Mouse (Mus musculus): ENCODE measurements around the gene Lgi1. TPM values are rescaled to one million over a fixed set of nuclear protein-coding genes. Genes with fewer than 3 reads are reported as not detected.

Gene Lgi1
- polyA plus RNA-seq, 3 experiments from 2014 or later = 0.30 TPM; not detected in 2

DNA sequence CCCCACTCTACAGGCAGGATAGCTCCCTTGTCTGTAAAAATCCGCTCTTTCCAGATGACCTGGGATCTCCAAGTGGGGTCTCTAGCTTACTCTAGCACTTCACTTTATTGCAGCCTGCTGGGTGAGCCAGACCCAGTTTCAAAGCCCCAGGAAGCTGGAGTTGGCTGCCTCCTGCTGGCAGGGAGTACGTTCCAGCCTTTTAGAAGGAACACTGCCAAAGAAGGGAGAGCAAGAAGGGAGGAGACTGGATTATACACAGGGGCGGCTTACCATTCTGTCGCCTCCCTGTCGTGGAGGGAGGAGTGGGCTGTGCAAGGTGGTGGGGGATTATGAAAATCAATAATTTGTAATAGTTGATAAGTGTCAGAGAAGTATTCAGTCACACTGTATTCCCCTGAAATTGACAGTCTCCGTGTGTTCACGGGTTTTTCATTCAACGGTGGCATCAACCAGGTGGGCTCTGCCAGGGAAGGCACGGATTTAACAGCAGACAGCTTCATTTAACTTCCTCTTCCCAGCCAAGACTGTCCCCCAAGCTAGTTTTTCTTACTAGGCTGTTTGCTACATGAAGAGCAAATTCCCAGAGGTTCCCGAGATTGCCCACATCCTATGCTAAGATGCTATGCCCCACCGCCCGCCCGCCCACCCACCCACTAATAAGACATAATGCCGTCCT is 369 bp upstream of the Lgi1 start:
- ATAC-seq = no peak

DNA sequence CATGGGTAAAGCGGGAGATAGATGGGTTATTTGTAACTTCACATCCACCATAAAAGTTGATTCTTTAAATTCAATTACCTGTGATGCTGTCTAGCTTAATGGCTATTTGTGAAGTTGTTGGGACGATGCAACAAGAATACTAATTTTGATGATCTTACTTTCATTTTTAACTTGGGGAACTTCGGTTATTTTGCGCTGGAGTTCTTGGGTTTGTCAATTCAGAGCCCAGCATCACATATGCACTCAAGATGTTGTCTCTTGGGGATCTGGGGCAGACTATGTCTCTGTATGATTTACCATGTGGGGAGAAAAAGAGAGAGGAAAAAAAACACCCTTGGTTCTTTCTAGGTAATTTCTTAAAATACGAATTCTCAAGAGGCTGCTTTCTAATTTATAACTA is 1.4 kb downstream of the Lgi1 start:
- ATAC-seq = no peak

DNA sequence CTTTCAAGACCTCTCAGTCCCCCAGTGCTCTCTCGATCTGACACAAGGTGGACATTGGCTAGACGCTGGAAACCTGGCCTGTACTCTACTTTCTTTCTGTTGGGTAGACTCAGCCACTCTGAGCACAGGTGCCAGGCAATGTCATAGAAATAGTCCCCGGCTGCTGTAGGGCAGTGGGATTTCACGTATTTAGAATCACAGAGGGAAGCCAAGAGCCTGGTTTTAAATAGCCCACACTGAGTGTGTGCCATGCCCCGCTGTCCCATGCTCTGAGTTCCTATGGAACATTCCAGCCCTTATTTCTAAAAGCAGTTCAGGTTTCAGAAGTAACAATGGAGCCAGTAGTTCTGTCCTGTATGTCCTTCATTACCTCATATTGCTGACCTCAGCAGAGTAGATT is 3.1 kb downstream of the Lgi1 start:
- ATAC-seq = no peak

DNA sequence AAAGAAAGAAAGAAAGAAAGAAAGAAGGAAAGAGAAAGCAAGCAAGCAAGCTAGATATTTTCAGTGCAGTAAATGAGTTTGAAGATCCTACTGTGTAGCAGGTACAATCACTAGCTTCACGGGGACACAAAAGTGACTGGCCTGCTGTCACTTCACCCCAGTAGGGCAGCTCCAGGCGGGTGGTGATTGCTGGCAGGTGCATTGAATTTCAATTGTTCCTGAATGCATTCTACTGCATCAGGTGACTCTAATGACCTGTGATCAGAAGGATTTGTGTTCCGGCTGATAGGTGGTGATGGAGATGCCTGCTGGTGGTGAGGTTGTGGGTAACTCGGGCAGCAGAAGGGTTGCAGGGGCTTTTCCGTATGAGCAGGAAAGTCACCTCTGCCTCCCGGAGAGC is 6.7 kb downstream of the Lgi1 start:
- no peak for ATAC-seq

DNA sequence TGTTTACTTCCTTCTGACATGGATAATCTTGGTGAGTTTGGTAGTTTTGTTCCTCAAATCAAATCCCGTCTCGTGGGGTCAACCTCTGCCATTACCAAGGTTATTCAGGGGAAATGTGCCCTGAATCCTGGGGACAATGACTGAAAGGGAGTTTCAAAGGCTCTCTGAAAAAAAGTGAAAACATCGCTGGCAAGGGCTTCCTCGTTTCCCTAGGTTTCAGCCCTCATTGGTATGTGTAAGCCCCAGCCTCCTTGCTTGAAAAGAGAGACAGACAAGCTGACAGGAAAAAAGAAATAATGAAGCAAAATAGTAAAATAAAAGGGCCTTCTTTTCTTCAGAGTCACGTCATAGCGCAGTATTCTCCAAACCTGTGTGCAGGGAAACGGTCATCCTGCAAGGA is 9.5 kb downstream of the Lgi1 start:
- ATAC-seq = no peak

DNA sequence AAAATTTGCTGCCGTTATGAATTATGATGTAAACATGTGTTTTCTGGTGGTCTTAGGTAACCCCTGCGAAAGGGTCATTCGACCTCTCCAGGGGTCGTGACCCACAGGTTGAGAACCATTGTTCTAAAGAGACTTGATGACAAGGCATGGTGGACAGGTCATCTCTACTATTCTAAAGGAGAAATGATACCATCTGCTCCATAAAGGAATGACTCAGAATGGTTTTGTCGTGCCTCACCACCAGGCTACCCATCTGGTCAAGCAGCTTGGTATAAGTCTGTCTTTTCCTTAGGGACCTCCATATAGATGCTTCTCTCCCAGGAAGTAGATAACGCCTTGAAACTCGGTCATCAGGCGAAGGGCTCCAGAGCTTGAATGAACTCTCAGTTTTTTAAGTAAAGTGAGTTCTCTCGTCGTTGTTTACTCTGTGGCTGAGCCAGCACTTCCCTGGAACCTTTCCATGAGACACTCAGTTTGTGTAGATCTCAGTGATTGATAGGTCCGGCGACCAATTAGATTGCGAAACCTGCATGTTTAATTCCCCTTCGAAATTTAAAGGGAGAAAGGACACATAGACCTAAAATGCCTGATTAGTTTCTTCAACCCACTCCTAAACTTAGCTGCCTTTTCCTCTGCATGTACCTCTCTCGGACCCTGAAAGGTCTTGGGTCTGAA is 10.5 kb downstream of the Lgi1 start:
- ATAC-seq = no peak

DNA sequence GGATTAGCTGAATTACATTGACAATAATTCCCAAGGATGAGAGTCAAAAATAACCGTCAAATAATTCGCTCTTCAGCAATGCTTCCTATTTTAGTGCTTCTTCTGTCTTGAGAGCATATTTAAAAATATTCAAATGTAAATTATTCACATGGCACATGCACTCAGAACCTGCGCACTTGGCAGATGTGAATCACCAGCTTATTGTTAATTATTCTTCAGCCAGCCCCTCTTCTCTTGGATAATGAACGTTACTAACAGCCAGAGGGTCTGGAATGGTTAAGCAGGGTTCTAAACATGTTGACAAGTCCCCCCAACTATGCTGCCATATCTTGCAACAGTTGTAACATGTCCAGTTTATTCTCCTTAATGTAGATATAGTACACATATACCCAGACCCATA is 11.9 kb downstream of the Lgi1 start:
- ATAC-seq = no peak

DNA sequence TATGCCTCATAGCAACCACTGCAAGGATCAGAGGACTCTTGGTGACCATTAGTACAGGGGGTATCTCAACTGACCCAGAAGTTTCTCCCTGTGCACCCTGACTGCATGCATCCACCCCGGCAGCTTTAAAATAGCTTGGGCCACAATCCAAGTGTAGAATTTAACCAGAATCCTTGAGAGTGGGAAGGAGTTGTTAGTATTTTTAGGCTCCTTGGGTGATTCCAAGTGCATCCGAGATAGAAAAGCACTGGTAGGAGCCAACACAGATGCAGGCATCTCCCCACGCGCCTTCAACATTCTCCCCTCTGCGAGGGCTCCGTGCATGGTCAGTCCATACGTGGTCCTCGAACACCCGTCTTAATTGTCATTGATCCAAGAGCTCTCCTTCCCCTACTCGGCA is 15.9 kb downstream of the Lgi1 start:
- no peak for ATAC-seq

DNA sequence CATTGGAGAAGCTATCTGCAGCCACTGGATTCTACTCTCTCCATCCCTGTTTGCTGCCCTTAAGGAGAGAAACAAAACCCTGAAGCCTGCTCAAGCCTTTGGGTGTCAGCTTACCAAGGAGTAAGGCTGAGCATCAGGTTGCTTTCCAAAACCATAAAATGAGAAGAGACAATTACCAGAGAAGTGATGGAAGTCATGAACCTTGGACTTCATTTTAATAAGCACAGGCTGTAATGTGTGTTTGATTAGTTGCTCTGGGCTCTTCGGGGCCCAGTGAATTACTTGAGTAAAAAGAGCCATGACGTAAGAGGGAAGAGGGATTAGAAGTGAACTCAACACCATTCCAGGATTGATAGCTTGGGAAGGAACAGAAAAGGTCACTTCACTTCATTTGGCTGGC is 18.1 kb downstream of the Lgi1 start:
- no peak for ATAC-seq

DNA sequence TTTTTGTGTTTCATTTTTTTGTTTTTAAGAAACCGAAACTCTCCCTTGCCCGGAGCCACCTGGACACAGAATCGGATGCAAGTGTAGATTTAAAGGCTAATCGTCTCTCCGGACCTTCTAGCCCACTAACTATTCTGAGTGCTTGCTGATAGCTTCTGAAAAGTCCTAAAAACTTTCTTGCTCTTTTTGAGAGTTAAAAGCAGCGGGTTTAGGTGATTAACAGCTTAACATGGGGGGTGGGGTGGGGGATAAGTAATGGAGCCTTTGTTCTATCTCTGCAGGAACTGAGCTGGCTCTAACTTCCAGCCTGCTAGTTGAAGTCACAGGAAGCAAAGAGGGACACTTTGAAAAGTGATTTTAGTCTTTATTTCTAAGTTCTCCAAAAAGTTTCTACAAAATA is 24.2 kb downstream of the Lgi1 start:
- ATAC-seq = no peak

DNA sequence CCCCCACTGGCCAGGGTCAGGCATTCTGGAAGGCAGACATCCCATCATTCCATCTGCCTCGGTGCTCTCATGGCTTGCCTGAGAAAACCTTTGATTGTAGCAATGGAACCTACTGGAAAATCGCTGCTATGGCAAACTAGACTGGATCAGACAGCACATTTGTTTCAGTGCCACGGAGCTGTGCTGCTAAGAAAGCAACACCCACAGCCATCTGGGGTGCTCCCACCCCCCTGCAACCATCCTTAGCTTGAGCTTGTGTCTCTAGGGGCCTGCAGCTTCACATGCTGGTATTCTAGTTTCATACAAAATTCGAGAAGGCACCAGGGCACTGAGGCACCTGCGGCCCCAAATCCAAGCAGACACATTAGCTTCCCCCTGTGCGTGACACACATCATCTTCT is 27.1 kb downstream of the Lgi1 start:
- no peak for ATAC-seq

DNA sequence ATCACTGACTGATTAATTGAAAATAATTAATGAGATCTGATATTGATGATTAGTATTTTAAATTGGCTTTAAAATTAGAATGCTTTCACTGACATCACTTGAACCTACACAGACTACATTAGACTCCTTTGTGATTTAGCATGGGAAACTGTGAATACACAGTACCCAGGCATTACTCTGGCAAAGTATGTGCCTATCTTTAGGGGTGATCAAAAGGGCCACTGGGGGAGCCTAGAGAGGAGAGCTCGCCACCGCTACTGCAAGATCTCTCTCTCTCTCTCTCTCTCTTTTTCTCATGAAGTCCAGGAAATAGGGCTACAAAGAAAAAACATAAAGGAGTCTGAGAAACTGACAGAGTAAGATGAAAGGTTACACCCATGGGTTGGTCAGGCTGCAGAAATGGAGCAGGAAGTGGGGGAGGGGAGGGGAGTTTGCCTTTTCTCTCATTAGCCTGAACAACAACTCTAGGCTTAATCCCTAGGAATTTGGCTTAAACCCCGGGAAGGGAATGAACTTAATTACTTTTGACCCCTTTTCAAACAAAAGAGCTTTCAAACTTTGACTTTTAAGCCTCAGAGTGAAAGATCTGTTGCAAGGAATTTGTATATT is 33.8 kb downstream of the Lgi1 start:
- peak; percentile 52 for ATAC-seq

DNA sequence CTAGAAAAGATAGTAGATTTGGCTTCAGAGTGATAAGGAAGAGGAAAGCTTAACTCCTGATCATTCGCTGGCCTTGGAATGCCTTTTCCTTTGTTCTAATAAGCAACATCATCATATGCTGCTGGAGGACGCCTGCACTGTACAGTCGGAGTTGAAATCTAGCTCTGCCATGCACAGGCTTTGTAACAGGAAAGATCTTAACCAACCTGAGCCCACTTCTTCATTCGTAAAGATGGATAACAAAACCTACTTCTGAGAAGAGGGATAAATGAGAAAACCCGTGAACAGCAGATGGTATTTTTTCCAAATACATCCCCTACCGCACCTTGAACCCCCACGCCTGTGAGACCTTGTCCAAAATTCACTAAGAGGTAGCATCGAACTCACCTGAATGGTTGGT is 43.8 kb downstream of the Lgi1 start:
- ATAC-seq = no peak

DNA sequence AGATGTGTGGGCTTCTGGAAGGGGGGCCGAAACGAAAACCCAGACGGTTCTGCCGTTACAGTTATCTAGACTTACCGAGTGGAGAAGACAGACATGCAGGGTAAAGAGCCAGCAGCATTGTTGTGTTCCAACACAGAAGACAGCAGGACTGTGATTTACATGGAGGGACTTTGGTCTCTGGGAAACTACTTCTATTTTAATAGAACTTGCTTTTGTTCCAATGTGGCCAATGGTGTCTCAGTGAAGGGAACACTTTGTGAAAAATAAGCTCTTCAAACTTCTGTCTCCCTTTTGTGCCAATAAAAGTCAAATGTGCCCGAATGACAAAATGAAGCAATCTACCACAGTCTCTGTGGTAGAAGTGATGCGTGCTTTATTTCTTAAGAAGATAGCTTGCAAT is 50.8 kb downstream of the Lgi1 start:
- no peak for ATAC-seq

DNA sequence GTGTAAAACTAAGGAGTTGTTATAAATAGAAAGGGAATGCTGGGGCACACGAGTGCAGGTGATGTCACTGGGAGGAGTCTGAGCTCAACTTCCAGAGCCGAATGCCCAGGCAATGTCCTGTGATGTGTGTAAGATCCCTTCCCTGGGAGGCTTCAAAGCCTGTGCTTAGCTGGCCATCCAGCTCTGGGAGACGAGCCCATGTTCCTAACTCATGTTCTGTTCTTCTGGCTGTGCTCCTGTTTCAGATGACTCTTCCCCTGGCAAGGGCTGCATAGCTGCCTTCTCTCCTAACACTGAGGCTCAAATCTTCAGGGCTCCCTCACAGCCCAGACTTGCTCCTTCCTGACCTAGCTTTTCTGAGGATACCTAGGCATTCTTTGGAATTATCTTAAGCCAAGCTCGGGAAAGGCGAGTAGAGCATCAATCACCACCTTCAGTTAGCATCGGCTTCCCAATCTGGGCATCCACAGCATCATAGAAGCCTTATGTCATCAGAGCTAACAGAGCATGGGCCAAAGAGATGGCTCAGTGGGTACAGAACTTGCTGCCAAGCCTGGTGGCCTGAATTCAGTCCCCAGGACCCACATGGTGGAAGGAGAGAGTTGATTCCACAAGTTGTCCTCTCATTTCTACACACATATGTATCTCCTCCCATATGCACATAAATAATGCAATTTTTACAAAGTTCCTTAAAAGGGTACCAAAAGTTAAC is 52.4 kb downstream of the Lgi1 start:
- no peak for ATAC-seq

DNA sequence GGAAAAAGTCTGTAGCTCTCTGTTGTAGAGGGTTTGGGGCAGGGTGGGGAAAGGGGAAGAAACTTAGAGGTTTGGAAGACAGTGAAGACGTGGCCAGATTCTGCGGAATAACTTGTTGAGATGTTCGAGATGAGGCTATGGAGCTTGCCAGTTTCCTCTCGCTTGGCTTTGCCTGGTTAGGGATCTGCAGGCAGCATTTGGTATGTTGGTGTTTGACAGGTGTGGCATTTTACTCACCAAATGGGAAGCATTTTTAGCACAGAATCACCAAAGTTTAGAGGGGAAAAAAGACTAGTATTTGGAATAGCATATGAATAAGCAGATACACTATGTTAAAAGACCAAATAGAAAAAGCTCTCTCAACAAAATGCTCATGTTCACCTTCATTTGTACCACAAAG is 54.0 kb downstream of the Lgi1 start:
- ATAC-seq = no peak

DNA sequence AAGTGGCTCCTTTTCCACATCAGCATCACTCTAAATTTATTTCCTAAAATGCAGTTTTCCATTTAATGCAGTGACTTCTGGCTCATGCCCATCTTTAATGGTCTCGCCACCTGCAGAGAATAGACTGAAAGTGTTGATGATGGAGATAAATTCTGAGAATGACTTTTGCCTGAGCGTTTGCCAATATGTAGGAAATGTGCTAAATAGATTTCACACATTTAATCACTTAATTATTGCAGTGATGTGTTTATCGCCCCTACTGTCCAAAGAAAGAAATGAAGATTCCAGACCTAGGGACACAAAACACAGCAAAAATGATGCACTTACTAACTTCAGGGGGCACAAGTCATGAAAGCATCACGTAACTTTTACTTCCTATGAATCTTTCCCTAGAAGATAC is 54.8 kb downstream of the Lgi1 start:
- no peak for ATAC-seq

DNA sequence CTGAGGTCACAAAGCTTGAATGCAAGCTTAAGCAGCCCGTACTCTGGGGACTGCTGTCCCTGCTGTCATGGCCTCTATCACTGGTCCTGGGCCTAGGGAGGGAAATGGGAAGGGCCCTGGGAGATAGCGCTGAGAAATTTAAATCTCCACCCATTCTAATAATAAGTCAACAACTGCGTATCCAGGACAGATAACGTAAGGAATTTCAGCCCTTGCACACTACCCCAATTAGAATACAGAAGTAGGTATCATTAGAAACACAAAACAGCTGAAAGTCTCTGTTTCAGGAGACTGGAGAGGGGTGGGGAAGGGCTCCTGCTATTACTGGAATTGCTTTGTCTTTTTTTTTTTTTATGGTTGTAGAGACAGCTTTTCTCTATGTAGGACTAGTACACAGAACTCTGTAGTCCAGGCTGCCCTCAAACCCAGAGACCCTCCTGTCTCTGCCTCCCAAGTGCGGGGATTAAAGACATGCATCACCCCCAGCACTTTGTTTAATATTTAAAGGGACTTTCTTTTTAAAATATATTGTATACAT is 56.4 kb downstream of the Lgi1 start:
- no peak for ATAC-seq

DNA sequence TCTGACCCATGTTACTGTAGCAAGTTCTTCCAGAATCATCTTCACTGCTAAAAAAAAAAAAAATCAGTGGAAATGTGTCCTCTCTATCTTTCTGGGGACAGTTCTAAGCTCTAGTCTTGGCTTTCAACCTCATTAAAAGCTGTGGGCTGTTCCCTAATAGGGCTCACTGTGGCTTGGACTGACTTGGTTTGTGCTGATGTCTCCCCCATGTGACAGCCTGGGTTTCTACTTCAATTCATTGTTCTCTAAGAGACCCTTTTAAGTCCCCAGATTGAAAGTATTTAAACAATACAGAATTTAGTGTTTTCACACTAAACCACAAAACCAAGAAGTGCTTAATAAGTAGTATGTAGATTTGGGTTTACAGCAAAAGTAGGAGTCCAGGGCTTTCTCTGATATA is 59.4 kb downstream of the Lgi1 start:
- no peak for ATAC-seq

DNA sequence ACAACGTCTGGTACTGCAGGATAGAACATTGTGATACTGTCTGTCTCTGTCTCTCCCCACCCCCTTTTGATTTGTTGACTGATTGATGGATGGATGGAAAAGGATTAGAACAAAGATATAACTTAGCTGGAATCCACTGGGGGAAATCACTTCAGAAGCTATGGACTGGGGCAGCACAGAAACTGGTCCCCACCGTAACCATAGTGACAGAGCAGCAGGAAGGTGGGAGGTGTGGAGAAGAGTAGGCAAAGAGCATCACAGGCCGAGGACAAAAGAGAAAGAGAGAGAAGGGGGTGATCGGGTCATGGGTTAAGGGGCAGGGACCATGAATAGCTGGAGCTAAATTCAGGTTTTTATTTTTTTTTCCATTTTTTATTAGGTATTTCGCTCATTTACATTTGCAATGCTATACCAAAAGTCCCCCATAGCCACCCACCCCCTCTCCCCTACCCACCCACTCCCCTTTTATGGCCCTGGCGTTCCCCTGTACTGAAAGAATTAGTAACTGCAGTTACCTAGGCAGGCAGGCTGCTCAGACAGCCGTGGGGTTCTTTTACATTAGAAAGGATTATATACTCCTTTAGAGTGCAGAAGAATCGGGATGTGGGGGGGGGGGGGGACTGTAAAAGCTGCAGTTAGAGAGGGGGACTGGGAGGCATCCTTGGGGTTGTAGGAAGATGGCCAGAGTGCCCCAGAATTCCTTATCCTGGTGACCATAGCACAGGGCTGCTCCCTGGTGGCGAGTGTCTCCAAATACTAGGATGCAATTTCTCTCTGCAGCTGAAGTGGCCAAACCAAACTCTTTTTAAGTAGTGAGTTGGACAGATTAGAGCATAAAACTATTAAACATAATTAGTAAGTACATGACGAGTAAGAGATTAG is 60.1 kb downstream of the Lgi1 start:
- ATAC-seq = no peak

DNA sequence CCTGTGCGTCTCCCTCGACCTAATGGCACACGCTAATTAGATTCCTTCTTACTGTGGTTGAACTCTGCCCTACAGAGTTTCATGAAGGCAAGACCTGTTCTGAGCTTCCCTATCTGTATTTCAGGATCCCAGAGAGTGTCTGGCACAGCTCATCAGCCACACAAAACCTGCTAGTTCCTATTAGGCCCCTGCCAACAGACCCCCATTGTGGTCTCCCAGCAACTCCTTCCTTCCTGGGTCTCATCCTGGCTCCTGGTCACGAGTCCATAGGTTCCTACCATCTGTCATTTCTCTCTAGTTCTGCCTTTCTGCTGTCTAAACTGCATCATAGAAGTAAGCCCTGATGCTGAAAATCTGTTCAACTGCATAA is 60.7 kb downstream of the Lgi1 start:
- ATAC-seq = no peak

DNA sequence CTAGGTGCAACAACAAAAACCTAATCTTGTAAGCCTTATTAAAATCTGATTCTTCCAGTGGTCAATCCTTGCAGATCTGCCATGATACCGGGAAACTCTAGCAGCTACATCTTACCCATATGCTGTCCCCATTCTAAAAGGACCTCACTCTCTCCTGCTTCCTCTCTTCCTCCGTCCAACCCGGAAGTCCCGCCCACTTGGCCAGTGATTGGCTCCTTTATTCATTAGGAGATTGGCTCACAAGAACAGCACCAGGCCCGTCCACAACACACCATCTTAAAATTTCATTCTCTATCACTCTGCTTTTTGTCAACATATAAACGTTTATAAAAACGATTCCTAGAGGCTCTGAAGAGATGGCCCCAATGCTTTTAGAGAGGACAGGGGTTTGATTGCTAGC is 61.5 kb downstream of the Lgi1 start:
- no peak for ATAC-seq

DNA sequence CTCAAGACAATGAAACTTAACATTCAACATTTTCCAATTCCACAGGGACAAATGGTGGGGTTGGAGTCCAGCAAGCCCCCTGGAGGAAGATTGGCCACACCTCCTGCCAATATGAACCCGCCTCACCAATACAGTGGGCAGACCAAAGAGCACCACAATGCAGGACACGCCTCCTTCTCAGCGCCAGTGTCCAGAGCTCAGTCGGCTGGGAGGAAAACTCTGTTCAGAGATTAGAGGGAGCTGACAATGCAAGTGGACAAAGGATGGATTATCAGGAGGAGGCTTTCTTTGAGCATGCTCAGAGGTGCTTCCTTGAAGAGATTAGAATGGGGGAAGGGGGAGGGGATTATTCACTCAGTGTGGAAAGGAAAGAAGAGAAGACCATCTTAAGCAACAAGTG is 62.7 kb downstream of the Lgi1 start:
- no peak for ATAC-seq
